Mouse (Mus musculus): ENCODE measurements around the gene Ccna2. TPM values are rescaled to one million over a fixed set of nuclear protein-coding genes. Genes with fewer than 3 reads are reported as not detected.

Gene Ccna2
- total and polyA plus RNA-seq, 2 experiments from 2014 or later, result 20.5 to 23.9 TPM

- DNase-seq (no peak), ATAC-seq (no peak)
- TF ChIP-seq CTCF (IDR thresholded peaks at IDR 0.05; ENCODE audit: low read depth), result no peak
- Histone ChIP-seq H3K4me3 (ENCODE audit: low read depth, low read length) (no peak overlapping the region), H3K9me3 (ENCODE audit: low read length) (no peaks in the 10 kb centered on the region), H3K27me3 (ENCODE audit: insufficient read depth, low read length) (no peaks in the 10 kb centered on the region), H3K4me2 (ENCODE audit: low read depth) (no peak overlapping the region), H3K27ac (ENCODE audit: low read depth, low read length) (no peak overlapping the region), H3K9ac (no peak overlapping the region), H3K4me1 (ENCODE audit: insufficient read depth) (0 out of 2 replicates have a peak, but pooled peaks cover 4% of the 10 kb centered on the region), H3K36me3 (ENCODE audit: insufficient read depth) (no peaks in the 10 kb centered on the region)
- WGBS, result 6% methylated on average over 1 of the region's 1 CpGs
Observed at GRCm38 (mm10) chr3:36533201-36533672, 38.7 kb downstream of the Ccna2 start.

GRCm38 (mm10) chr3:36532738-36533137, 39.2 kb downstream of the Ccna2 start:
- DNase-seq, result no peak
- Histone ChIP-seq H3K36me3 (ENCODE audit: insufficient read depth) (no peaks in the 10 kb centered on the region), H3K4me1 (ENCODE audit: insufficient read depth) (0 out of 2 replicates have a peak, but pooled peaks cover 4% of the 10 kb centered on the region), H3K4me2 (ENCODE audit: low read depth) (no peak overlapping the region), H3K9ac (no peak overlapping the region), H3K27me3 (ENCODE audit: insufficient read depth, low read length) (no peaks in the 10 kb centered on the region), H3K4me3 (ENCODE audit: low read depth, low read length) (no peak overlapping the region), H3K9me3 (ENCODE audit: low read length) (no peaks in the 10 kb centered on the region), H3K27ac (ENCODE audit: low read depth, low read length) (no peak overlapping the region)
- no peak for TF ChIP-seq CTCF (IDR thresholded peaks at IDR 0.05; ENCODE audit: low read depth)
- 46% methylated on average over 7 of the region's 7 CpGs for WGBS
- ATAC-seq, result no peak

DNA sequence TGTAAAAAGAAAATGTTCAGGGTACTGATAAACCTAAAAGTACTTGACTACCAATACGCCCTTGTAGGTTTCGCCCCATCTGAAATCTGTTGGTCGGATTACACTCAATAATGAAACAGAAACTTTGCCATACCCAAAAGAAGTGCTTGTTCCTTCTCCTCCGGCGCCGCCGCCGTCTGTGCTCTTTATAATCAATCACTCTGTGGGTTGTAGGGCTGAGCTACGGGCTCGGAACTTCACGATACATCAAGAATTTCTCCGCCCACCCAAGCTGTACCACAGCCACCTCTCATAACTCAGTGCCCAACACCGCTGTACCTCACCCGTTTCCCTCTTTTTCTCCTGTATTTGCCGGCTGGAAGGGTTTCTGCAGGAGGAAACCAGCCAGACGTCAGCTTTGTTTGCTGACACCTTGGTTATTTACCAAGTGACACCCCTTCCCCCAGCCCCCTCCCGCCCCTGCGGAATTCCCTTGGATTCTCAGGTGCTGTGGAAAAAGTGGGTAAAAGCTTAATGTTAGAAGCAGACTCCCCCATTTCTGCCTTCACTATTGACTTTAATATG, 39.9 kb downstream of the Ccna2 start:
- Histone ChIP-seq H3K27ac (ENCODE audit: low read depth, low read length) (no peak overlapping the region), H3K4me1 (ENCODE audit: insufficient read depth) (0 out of 2 replicates have a peak, but pooled peaks cover 4% of the 10 kb centered on the region), H3K36me3 (ENCODE audit: insufficient read depth) (no peaks in the 10 kb centered on the region), H3K4me2 (ENCODE audit: low read depth) (peak overlapping the region; percentile 37), H3K4me3 (ENCODE audit: low read depth, low read length) (0 out of 2 replicates have a peak overlapping the region, but pooled peaks have one; percentile 5), H3K9me3 (ENCODE audit: low read length) (no peaks in the 10 kb centered on the region), H3K27me3 (ENCODE audit: insufficient read depth, low read length) (no peaks in the 10 kb centered on the region), H3K9ac (peak overlapping the region; percentile 6; the same call in 1 of the 2 replicates)
- ATAC-seq (no peak), DNase-seq (peak; percentile 10)
- TF ChIP-seq CTCF (IDR thresholded peaks at IDR 0.05; ENCODE audit: low read depth), result no peak
- WGBS, result 20% methylated on average over 18 of the region's 18 CpGs

- H3K9ac ChIP-seq, result no peak overlapping the region
- ATAC-seq (no peak), DNase-seq (peak; percentile 40)
- WGBS, result 19% methylated on average over 2 of the region's 2 CpGs
- no peaks in the 10 kb centered on the region for H3K36me3 ChIP-seq (ENCODE audit: insufficient read depth)
- H3K9me3 ChIP-seq (ENCODE audit: low read length), result no peaks in the 10 kb centered on the region
- H3K27ac ChIP-seq (ENCODE audit: low read depth, low read length), result no peak overlapping the region
- no peaks in the 10 kb centered on the region for H3K27me3 ChIP-seq (ENCODE audit: insufficient read depth, low read length)
- H3K4me2 ChIP-seq (ENCODE audit: low read depth), result no peak overlapping the region
- TF ChIP-seq CTCF (IDR thresholded peaks at IDR 0.05; ENCODE audit: low read depth), result no peak
- H3K4me1 ChIP-seq (ENCODE audit: insufficient read depth), result 0 out of 2 replicates have a peak, but pooled peaks cover 4% of the 10 kb centered on the region
- no peak overlapping the region for H3K4me3 ChIP-seq (ENCODE audit: low read depth, low read length)
Observed at GRCm38 (mm10) chr3:36531242-36531641, 40.7 kb downstream of the Ccna2 start.

DNA sequence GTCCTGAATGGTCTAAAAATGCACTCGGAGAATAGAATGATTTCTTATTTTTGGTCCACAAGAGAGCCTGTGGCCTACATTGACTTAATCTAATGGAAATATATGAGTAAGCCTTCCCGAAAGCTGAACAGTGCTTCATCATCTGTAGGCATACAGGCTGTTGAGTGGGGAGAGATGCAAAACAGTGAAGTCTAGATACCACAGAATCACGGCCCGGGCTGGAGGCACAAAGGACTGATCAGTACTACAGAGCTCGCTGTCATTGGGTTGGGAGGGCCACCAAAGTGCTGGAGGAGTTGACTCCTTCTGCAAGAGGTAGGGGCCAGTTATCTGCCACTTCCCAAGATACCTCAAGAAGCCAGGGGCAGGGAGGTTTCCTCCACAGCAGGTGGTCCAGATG, 41.2 kb downstream of the Ccna2 start:
- no peak overlapping the region for H3K9ac ChIP-seq
- H3K27me3 ChIP-seq (ENCODE audit: insufficient read depth, low read length), result no peaks in the 10 kb centered on the region
- no peaks in the 10 kb centered on the region for H3K9me3 ChIP-seq (ENCODE audit: low read length)
- 0 out of 2 replicates have a peak overlapping the region, but pooled peaks have one; percentile 5 for H3K27ac ChIP-seq (ENCODE audit: low read depth, low read length)
- H3K4me3 ChIP-seq (ENCODE audit: low read depth, low read length), result no peak overlapping the region
- H3K4me2 ChIP-seq (ENCODE audit: low read depth), result no peak overlapping the region
- ATAC-seq (peak; percentile 65), DNase-seq (no peak)
- no peaks in the 10 kb centered on the region for H3K36me3 ChIP-seq (ENCODE audit: insufficient read depth)
- WGBS, result 65% methylated on average over 5 of the region's 5 CpGs
- H3K4me1 ChIP-seq (ENCODE audit: insufficient read depth), result 0 out of 2 replicates have a peak, but pooled peaks cover 4% of the 10 kb centered on the region
- no peak for TF ChIP-seq CTCF (IDR thresholded peaks at IDR 0.05; ENCODE audit: low read depth)

DNA sequence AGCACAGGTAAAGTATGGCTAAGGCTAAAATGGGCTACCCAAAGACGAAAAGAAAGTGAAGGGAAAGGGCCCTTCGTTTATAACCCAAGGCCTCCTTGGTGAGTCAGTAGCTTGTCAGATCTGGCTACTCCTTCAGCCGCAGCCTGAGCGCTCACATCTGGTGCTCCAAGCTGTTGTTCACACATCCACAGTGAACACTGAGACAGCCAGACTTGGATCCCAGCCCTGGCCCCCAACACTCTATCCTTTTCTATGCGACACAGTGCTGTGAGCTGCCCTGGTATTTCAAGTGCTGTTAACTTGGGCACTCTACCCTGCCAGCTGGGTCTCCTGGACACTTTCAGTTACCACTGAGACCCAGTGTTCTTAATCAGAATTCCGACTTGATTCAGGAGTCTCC, 41.6 kb downstream of the Ccna2 start:
- H3K27me3 ChIP-seq (ENCODE audit: insufficient read depth, low read length), result no peaks in the 10 kb centered on the region
- 66% methylated on average over 6 of the region's 6 CpGs for WGBS
- H3K36me3 ChIP-seq (ENCODE audit: insufficient read depth), result no peaks in the 10 kb centered on the region
- no peaks in the 10 kb centered on the region for H3K9me3 ChIP-seq (ENCODE audit: low read length)
- no peak overlapping the region for H3K4me3 ChIP-seq (ENCODE audit: low read depth, low read length)
- no peak for TF ChIP-seq CTCF (IDR thresholded peaks at IDR 0.05; ENCODE audit: low read depth)
- ATAC-seq (peak; percentile 90), DNase-seq (peak; percentile 47)
- 0 out of 2 replicates have a peak overlapping the region, but pooled peaks have one; percentile 5 for H3K27ac ChIP-seq (ENCODE audit: low read depth, low read length)
- no peak overlapping the region for H3K9ac ChIP-seq
- 0 out of 2 replicates have a peak, but pooled peaks cover 4% of the 10 kb centered on the region for H3K4me1 ChIP-seq (ENCODE audit: insufficient read depth)
- H3K4me2 ChIP-seq (ENCODE audit: low read depth), result no peak overlapping the region

DNA sequence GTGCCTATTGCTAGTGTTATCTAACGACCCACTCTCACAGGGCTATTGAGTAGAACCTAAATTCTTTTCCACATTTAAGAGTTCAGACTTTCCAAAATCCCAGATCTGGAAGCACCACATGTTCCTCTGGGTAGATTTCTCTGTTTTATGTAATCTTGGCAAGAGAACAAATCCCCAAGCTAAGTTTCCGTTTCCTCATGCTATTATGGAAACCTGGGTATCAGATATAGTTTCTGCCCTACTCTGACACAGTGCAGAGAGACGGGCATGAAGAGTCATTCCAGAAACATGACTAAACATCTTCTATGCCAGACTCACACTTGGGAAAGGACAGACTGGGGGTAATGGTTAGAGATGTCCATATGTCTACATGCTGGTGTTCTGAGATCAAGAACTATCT, 47.5 kb downstream of the Ccna2 start:
- DNase-seq, result no peak
- H3K4me3 ChIP-seq (ENCODE audit: low read depth, low read length), result no peak overlapping the region
- H3K27ac ChIP-seq (ENCODE audit: low read depth, low read length), result no peak overlapping the region
- H3K4me1 ChIP-seq (ENCODE audit: insufficient read depth), result 0 out of 2 replicates have a peak, but pooled peaks cover 6% of the 10 kb centered on the region
- H3K27me3 ChIP-seq (ENCODE audit: insufficient read depth, low read length), result peaks cover 9% of the 10 kb centered on the region; the same call in 1 of the 2 replicates
- H3K9ac ChIP-seq, result no peak overlapping the region
- TF ChIP-seq CTCF (IDR thresholded peaks at IDR 0.05; ENCODE audit: low read depth), result no peak
- no peak for ATAC-seq
- WGBS, result 77% methylated on average over 3 of the region's 3 CpGs
- no peaks in the 10 kb centered on the region for H3K9me3 ChIP-seq (ENCODE audit: low read length)
- H3K36me3 ChIP-seq (ENCODE audit: insufficient read depth), result no peaks in the 10 kb centered on the region
- H3K4me2 ChIP-seq (ENCODE audit: low read depth), result no peak overlapping the region
